Mouse (Mus musculus): ENCODE measurements around the gene Rbl1.
A peak's percentile ranks its signal among the peaks of the same experiment; 100 is the strongest.

Gene Rbl1

DNA sequence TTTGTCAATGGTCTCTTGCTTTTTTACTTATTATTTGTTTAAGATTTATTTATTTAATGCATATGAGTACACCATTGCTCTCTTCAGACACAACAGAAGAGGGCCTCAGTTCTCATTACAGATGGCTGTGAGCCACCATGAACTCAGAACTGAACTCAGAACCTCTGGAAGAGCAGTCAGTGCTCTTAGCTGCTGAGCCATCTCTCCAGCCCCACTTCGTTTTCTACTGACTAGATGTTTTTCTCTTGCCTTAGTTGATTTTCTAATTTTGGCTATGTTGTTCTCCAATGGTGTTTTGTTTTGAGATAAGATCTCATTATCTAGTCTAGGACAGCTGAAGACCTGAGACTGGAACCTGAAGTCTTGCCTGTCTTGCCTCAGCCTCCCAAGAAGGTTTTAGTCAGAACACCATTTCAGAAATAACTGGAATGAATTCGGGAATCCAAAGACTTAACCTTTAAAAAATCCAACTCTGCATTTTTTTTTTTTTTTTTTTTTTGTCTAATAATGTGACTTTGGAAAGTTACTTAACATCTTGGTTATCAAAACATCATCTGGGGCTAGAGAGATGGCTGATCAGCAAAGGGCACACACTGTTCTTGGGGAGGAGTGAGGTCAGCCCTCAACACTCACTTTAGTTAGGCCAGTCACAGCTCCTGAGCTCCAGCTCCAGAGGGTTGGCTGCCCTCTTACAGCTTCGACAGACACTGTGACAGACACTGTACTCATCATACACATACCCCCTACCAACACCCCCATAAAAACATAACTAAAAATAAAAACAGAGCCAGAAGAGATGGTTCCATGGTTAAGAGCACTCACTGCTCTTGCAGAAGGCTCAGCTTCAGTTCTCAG is 71.4 kb downstream of the Rbl1 start:
- no peak for DNase-seq

DNA sequence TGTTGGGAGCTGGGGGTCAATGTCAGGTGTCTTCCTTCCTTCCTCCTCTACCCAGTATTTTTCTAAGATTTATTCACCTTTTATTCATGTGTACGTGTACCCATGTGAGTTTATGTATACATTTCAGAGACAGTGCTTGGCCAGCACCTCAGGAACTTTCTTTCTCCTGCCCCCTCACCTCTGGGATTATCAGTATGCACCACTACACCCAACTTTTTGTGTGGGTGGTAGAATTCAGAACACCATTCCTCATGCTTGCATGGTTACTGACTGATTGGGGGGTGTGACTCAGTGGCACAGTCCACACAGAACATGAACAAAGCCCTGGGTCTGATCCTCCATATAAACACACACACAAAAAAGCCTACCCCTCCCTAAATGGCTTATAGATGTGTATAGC is 72.2 kb downstream of the Rbl1 start:
- DNase-seq, result no peak

DNA sequence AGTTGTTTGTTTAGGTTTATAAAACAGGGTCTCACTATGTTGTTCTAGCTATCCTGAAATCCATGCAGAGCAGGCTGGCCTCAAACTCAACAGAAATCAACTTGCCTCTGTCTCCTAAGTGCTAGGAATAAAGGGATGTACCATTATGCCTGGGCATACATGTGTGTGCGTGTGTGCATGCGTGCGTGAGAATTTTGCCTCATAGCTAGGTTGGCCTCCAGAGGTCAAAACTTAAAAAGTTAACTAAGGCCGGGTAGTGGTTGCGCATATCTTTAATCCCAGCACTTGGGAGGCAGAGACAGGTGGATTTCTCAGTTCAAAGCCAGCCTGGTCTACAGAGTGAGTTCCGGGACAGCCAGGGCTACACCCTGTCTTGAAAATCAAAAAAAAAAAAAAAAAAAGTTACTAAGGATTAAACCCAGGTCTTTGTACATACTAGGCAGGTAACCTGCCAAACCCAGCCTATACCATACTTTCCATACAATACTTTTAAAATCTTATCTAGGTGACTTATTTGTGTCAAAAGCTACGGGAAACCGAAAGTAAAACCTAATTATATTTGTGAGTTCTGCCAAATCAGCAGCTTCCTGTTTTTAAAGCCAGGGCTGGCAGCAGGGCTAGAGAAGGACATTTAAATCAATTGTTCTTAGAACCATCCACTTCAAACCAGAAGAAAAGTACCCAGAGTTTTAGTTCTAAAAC is 73.4 kb downstream of the Rbl1 start:
- DNase-seq, result peak; percentile 37 to 53

DNA sequence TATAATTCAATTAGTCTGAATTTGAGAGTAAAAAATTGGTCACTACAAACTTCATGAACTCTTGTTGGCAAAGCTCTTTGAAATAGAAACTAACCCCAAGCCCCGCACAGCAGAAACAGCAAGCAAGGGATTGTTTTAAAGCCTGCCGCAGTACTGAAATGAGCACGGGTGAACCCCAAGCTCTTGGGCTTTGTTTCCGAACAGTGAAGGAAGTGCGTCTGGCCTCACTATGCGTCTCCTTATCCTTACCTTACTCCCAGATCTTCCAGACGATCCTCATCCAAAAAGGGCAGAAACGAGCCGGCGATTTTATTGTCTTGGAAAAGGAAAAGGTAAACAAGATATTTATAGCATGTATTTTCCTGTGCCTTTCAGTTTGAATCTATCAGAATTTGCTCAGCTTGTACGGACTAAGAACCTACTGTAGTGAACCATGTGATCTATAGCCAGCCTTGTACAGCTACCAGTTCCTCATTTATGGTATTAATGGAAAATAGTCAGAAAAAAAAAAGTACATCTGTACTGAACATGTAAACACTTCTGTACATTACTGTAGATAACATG is 74.7 kb downstream of the Rbl1 start:
- DNase-seq, result no peak

DNA sequence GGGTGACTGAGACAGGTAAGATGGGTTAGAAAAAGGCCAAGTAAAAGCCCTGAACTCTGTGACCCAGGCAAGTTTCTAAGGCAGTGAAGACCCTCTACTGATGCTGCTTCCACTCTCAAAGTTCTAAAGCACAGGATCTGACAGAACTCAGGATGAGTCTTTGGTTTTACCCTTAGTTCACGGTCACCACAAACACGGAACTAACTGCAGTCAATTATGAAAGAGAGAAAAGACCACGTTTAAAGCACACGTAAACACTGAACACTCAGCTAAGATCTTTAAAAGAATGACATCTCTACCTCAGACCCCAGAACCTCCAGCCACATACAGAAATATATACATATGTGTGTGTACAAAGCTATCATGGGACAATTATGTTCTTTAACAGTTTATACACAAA is 75.2 kb downstream of the Rbl1 start:
- DNase-seq, result no peak

DNA sequence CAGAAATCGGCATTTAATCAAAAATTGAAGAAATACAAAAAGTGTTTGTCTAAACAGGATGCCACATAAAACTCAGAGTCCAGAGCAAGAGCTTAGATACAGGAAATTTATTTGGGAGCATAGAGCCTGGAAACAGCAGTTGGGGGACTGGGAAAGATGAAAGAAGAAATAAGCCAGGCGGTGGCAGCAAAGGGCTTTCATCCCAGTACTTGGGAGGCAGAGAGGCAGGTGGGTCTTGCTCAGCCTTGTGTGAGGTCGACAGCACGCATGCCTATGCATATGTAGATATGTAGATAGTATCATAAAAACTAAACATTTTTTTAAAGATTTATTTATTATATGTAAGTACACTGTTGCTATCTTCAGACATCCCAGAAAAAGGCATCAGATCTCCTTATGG is 76.3 kb downstream of the Rbl1 start:
- DNase-seq, result peak in 1 of 2 experiments; percentile 52

- DNase-seq, result no peak
Observed at GRCm38 (mm10) chr2:157127370-157127769, 77.0 kb downstream of the Rbl1 start.

GRCm38 (mm10) chr2:157125246-157125645 is 79.1 kb downstream of the Rbl1 start:
- no peak for DNase-seq

DNA sequence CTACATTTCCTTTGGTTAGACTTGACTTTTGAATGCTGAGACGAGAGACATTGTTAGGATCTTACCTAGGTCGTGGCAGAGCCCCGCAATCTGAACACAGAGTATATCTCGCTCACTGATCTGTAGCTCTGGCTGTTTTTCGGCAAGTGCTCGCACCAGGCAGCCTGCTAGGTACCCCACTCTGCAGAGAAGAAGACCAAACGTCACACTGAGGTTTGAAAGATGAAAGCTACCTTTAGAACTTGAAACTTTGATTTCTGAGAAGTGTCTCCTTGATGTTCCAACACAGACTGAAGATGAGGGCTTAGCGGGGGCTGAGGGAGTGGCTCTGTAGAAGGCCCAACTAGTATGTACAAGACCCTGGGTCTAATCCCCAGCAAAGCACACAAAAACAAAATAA is 82.6 kb downstream of the Rbl1 start:
- DNase-seq, result no peak

- DNase-seq, result no peak
Observed at GRCm38 (mm10) chr2:157119075-157119474, 85.3 kb downstream of the Rbl1 start.

DNA sequence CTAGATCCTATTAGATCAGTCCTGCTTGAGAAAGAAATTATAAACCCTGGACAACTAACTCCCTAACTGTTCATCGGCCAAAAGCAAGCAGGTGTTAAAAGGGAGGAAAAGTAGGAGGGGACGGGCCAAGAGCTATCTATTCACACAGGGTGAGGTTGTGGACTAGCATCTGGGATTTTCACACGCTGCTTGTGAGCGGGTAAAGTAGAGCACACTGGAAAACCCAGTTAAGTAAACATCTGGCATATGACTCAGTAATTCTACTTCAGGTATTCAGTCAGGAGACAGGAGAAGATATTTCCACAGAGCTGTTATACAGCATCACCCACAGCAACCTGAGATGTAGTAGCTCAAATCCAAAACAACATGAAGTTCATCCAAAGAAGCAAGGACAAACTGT is 85.8 kb downstream of the Rbl1 start:
- no peak for DNase-seq

- DNase-seq, result no peak
Observed at GRCm38 (mm10) chr2:157116964-157117363, 87.4 kb downstream of the Rbl1 start.

DNA sequence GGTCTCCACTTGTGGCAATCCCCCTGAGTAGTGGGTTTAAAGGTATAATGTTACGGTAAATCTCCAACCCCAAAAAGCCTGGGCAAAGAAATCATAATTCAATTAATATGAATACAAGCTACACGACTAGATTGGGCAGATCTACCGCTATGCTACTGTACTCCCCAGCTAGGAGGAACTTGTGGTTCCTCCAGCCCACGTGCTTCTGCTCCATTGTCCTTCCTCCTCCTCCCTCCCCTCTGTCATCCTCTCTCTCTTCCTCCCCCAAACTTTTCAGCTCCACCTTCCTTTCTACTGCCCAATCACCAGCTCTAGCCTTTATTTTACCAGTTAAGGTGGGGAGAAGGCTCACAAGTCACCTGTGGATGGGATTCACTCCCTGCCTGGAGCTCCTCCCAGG is 96.1 kb downstream of the Rbl1 start:
- no peak for DNase-seq

DNA sequence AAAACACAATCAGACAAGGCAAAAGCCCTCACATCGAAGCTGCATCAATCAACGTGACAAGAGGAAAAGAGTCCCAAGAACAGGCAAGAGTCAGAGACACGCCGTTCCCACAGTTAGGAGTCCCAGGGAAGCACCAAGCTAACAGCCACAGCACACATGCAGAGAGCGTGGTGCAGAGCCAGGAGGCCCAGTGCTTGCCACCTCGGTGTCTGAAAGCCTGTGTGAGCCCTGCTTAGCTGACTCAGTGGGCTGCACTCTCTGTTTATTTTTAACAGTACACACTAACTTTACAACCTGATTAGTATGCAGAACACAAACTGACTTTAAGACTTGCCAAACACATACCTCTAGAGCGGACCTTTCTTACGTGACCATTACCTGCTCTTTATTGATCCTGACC is 99.9 kb downstream of the Rbl1 start:
- DNase-seq, result peak in 1 of 2 experiments; percentile 23

DNA sequence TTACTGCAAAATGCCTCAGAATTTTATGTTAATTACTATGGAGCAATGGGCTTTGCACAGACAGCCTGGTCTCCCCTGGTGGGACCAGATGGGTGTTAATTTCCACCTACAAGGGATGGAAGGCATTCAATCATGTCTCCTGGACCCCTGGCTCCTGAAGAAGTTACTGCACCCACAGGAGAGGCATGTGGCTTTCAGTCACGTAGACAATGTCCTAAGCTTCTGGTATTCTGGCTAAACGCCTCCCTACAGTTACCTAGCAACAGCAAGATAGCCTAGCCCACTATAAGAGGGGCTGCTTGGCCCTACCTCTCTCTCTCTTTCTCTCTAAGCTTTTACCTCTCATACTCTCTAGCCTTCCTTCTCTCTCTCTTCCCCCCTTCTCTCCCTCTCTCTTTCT is 102.1 kb downstream of the Rbl1 start:
- DNase-seq, result no peak

GRCm38 (mm10) chr2:157101650-157102049 is 102.7 kb downstream of the Rbl1 start:
- no peak for DNase-seq

- no peak for DNase-seq
Observed at GRCm38 (mm10) chr2:157100319-157100605, 104.1 kb downstream of the Rbl1 start.

GRCm38 (mm10) chr2:157099532-157100318 is 104.6 kb downstream of the Rbl1 start:
- DNase-seq, result peak in 1 of 2 experiments; percentile 50

Measured in kidney, postnatal 36 days (tissue).